Mouse (Mus musculus): ENCODE measurements at regions not wholly inside any gene's neighbourhood (a gene's known extent, or its start where the extent isn't known, plus 50 kb on each side); places are given as distances from the start of the nearest gene placed in this dataset.
A peak's percentile ranks its signal among the peaks of the same experiment; 100 is the strongest.

GRCm38 (mm10) chr2:148622216-148622615 lies 50.2 kb upstream of the Nxt1 start:
- DNase-seq = peak; percentile 77
- intact Hi-C loops (cut with DNase I) = no loop called here
- Histone ChIP-seq H3K27ac (0 out of 2 replicates have a peak overlapping the region, but pooled peaks have one; percentile 38), H3K4me3 (no peak overlapping the region)
- TF ChIP-seq CTCF (IDR thresholded peaks at IDR 0.05) = no peak

- no peak for DNase-seq
- intact Hi-C loops (cut with DNase I) = no loop called here
- no peak overlapping the region for H3K4me3 ChIP-seq
- H3K27ac ChIP-seq = no peak overlapping the region
- no peak for TF ChIP-seq CTCF (IDR thresholded peaks at IDR 0.05)
These were observed 60.5 kb upstream of the Nxt1 start for GRCm38 (mm10) chr2:148611911-148612310.

GRCm38 (mm10) chr2:148605425-148605930 lies 66.9 kb upstream of the Nxt1 start:
- no peak for TF ChIP-seq CTCF (IDR thresholded peaks at IDR 0.05)
- no peak for DNase-seq
- H3K27ac ChIP-seq = no peak overlapping the region
- intact Hi-C loops (cut with DNase I) = no loop called here
- H3K4me3 ChIP-seq = no peak overlapping the region

- no peak overlapping the region for H3K4me3 ChIP-seq
- TF ChIP-seq CTCF (IDR thresholded peaks at IDR 0.05) = peak; percentile 17; the same call in 1 of the 2 replicates
- peak overlapping the region; percentile 50; the same call in 1 of the 2 replicates for H3K27ac ChIP-seq
- intact Hi-C loops (cut with DNase I) = no loop called here
- no peak for DNase-seq
These were observed 68.5 kb upstream of the Nxt1 start for GRCm38 (mm10) chr2:148603951-148604350.

- no peak for DNase-seq
- intact Hi-C loops (cut with DNase I) = no loop called here
- no peak for TF ChIP-seq CTCF (IDR thresholded peaks at IDR 0.05)
- no peak overlapping the region for H3K4me3 ChIP-seq
- peak overlapping the region; percentile 50 for H3K27ac ChIP-seq
These were observed 69.1 kb upstream of the Nxt1 start for GRCm38 (mm10) chr2:148603315-148603714.

- no peak for DNase-seq
- H3K27ac ChIP-seq = no peak overlapping the region
These were observed 72.9 kb upstream of the Nxt1 start for GRCm38 (mm10) chr2:148599498-148599897.

GRCm38 (mm10) chr2:148596966-148597365 lies 75.4 kb upstream of the Nxt1 start:
- intact Hi-C loops (cut with DNase I) = no loop called here
- H3K4me3 ChIP-seq = no peak overlapping the region
- no peak for TF ChIP-seq CTCF (IDR thresholded peaks at IDR 0.05)
- H3K27ac ChIP-seq = no peak overlapping the region
- no peak for DNase-seq

More at GRCm38 (mm10) chr2:148599498-148599897, 72.9 kb upstream of the Nxt1 start:
- intact Hi-C loops (cut with DNase I) = no loop called here
- no peak for TF ChIP-seq CTCF (IDR thresholded peaks at IDR 0.05)
- H3K4me3 ChIP-seq = no peak overlapping the region

- TF ChIP-seq CTCF (IDR thresholded peaks at IDR 0.05) = no peak
- intact Hi-C loops (cut with DNase I) = no loop called here
- Histone ChIP-seq H3K27ac (no peak overlapping the region), H3K4me3 (no peak overlapping the region)
- no peak for DNase-seq
These were observed 86.6 kb upstream of the Nxt1 start for GRCm38 (mm10) chr2:148585721-148586335.

- no peak overlapping the region for H3K4me3 ChIP-seq
- no peak for DNase-seq
- no peak for TF ChIP-seq CTCF (IDR thresholded peaks at IDR 0.05)
- intact Hi-C loops (cut with DNase I) = no loop called here
- H3K27ac ChIP-seq = no peak overlapping the region
These were observed 90.2 kb upstream of the Nxt1 start for GRCm38 (mm10) chr2:148582208-148582607.

GRCm38 (mm10) chr2:148581666-148582065 lies 90.7 kb upstream of the Nxt1 start:
- Histone ChIP-seq H3K27ac (no peak overlapping the region), H3K4me3 (no peak overlapping the region)
- no peak for DNase-seq
- intact Hi-C loops (cut with DNase I) = no loop called here
- no peak for TF ChIP-seq CTCF (IDR thresholded peaks at IDR 0.05)

GRCm38 (mm10) chr2:148580286-148580966 lies 92.0 kb upstream of the Nxt1 start:
- Histone ChIP-seq H3K27ac (no peak overlapping the region), H3K4me3 (no peak overlapping the region)
- DNase-seq = peak; percentile 49
- peak; percentile 78 for TF ChIP-seq CTCF (IDR thresholded peaks at IDR 0.05)
- intact Hi-C loops (cut with DNase I) = loop anchor here (1.0 kb wide), 1 partner anchor 458 kb away; no protein-coding TSS in a partner anchor

- no peak for DNase-seq
- intact Hi-C loops (cut with DNase I) = loop anchor here (10.0 kb wide), 1 partner anchor 205 kb away; no protein-coding TSS in a partner anchor
- no peak overlapping the region for H3K27ac ChIP-seq
- no peak overlapping the region for H3K4me3 ChIP-seq
- TF ChIP-seq CTCF (IDR thresholded peaks at IDR 0.05) = no peak
These were observed 92.8 kb upstream of the Nxt1 start for GRCm38 (mm10) chr2:148579564-148579963.

- intact Hi-C loops (cut with DNase I) = loop anchor here (10.0 kb wide), 1 partner anchor 204 kb away; no protein-coding TSS in a partner anchor
- no peak for TF ChIP-seq CTCF (IDR thresholded peaks at IDR 0.05)
- no peak overlapping the region for H3K27ac ChIP-seq
These were observed 93.4 kb upstream of the Nxt1 start for GRCm38 (mm10) chr2:148579027-148579426.

More at GRCm38 (mm10) chr2:148579027-148579426, 93.4 kb upstream of the Nxt1 start:
- DNase-seq = no peak
- no peak overlapping the region for H3K4me3 ChIP-seq
